Mouse (Mus musculus) lung, postnatal 0 days (tissue): Measurements from ENCODE around the gene Gpx7. TPM values are rescaled to one million over a fixed set of nuclear protein-coding genes. Genes with fewer than 3 reads are reported as not detected.

Experiments used
- ATAC-seq: fragments of 200-750 bp; cut with Nextera tagmentation; 2 replicates; pipeline ENCODE4 v1.8.0; 2017; ENCODE audit warnings: moderate library complexity
- DNase-seq: peaks from one replicate; pipeline ENCODE4 v3.0.0-alpha.2; 2016; ENCODE audit warnings: low spot score
- H3K27ac ChIP-seq: fragments of 300-500 bp; sonication (generic); 2 replicates; pipeline ENCODE4 v1.5.1; 2014; ENCODE audit warnings: antibody characterized with exemption, mild to moderate bottlenecking, low read length, mixed read lengths
- H3K27me3 ChIP-seq: fragments of 300-500 bp; sonication (generic); replicated peaks from 2 replicates; pipeline ENCODE4 v1.6.1; 2014; ENCODE audit warnings: low read length, mixed read lengths; ENCODE audit not compliant: insufficient read depth
- H3K36me3 ChIP-seq: fragments of 300-500 bp; sonication (generic); 2 replicates; pipeline ENCODE4 v1.6.1; 2014; ENCODE audit warnings: low read length, mixed read lengths; ENCODE audit not compliant: insufficient read depth
- H3K4me1 ChIP-seq: fragments of 300-500 bp; sonication (generic); 2 replicates; pipeline ENCODE4 v1.6.1; 2014; ENCODE audit warnings: antibody characterized with exemption, low read depth, low read length, mixed read lengths; ENCODE audit not compliant: insufficient read depth
- H3K4me2 ChIP-seq: fragments of 300-500 bp; sonication (generic); replicated peaks from 2 replicates; pipeline ENCODE4 v1.6.1; 2014; ENCODE audit warnings: low read depth, mild to moderate bottlenecking, low read length, moderate library complexity, mixed read lengths
- H3K4me3 ChIP-seq: fragments of 300-500 bp; sonication (generic); 2 replicates; pipeline ENCODE4 v1.5.1; 2014; ENCODE audit warnings: low read depth, low read length
- H3K9ac ChIP-seq: fragments of 300-500 bp; sonication (generic); replicated peaks from 2 replicates; pipeline ENCODE4 v1.6.1; 2014; ENCODE audit warnings: low read depth, mild to moderate bottlenecking
- H3K9me3 ChIP-seq: fragments of 300-500 bp; sonication (generic); 2 replicates; pipeline ENCODE4 v1.6.1; 2016; ENCODE audit warnings: low read length, mixed read lengths
- CTCF ChIP-seq: IDR thresholded peaks from 2 replicates; pipeline ENCODE4 v1.5.1; 2016; ENCODE audit warnings: antibody characterized with exemption, mild to moderate bottlenecking
- EP300 ChIP-seq: IDR thresholded peaks from 2 replicates; pipeline ENCODE4 v1.6.1; 2016; ENCODE audit warnings: antibody characterized with exemption, mild to moderate bottlenecking, control low read depth
- WGBS: fragments of 180-500 bp; shearing (Covaris S2); extraction: QIAGEN DNeasy Blood & Tissue Kit; methylation state at CpG from one replicate; pipeline ENCODE4 v1.1.7; 2014; 5-methylcytosine and 5-hydroxymethylcytosine counted together
- polyA plus RNA-seq: library from polyadenylated mRNA; unstranded; fragments of >200 nt; fragmentation: Nextera tagmentation; extraction: Ambion mirVana; gene quantifications from 2 replicates; pipeline ENCODE4 v1.2.1, GENCODE M21; 2015

Gene Gpx7
- polyA plus RNA-seq, 1 experiment from 2014 or later: 68.5 TPM

DNA sequence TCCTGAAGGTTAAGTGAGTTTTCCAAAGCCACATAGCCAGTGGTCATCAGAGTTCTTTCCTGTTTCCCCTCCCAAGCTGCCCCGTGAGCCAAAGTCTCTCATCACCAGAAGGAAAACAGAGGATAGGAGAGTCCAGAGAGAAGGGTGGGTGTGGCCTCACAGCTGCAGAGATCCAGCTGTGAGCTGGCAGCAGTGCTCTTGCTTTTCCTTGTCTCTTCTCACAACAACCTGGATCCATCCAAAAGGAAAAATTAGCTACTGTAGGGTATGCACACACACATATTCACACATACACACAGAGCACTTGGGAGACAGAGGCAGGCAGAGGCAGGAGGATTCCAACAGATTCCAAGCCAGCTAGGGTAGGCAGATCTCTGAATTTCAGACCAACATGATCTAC lies 20.7 kb downstream of the Gpx7 start:
- no peak overlapping the region for H3K27ac ChIP-seq
- H3K9ac ChIP-seq: no peak overlapping the region
- no peak for TF ChIP-seq EP300
- no peak for TF ChIP-seq CTCF
- WGBS: 16% methylated on average over 1 of the region's 1 CpGs
- no peak overlapping the region for H3K4me3 ChIP-seq
- DNase-seq: no peak
- no peaks in the 10 kb centered on the region for H3K36me3 ChIP-seq
- ATAC-seq: no peak
- H3K4me2 ChIP-seq: no peak overlapping the region
- no peaks in the 10 kb centered on the region for H3K9me3 ChIP-seq
- H3K27me3 ChIP-seq: 0 out of 2 replicates have a peak, but pooled peaks cover 8% of the 10 kb centered on the region
- H3K4me1 ChIP-seq: no peaks in the 10 kb centered on the region

DNA sequence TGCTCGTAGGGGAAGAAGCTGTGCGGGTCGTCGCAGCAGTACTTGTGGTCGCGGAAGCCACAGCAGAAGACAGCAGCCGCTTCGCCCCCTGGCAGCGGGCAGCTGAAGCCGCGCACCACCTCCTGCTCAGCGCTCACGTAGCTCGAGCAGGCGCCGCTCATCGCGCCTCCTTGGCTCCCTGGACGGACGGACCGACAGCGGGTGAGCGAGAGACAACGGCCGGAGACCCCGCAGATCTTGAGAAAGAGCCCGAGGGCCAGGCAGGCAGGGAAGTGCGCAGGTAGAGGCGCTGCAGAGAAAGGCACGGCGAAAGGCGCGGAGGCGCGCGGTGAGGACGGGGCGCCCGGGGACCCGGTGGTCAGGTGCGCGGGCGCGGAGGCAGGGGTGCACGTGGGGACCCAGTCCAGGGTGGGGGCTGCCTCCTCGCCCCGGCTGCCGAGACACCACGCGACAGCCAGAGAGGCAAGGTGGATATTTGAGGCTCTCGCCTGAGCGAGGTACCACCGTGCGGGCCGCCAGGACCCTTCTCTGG lies 23.5 kb downstream of the Gpx7 start, which contains the start of gene Shisal2a:
TSS of gene Shisal2a (minus strand) at position 167 of the 532 bp plus-strand sequence.
- H3K4me3 ChIP-seq: peak within 1 kb of the TSS; percentile 40
- H3K27ac ChIP-seq: no peak within 1 kb of the TSS
- peak; percentile 38 for TF ChIP-seq CTCF
- no peak for TF ChIP-seq EP300
- H3K9ac ChIP-seq: no peak within 1 kb of the TSS
- no peak for DNase-seq
- 3% methylated on average over 52 of the region's 55 CpGs for WGBS
- no peaks in the 10 kb centered on the region for H3K36me3 ChIP-seq
- 0 out of 2 replicates have a peak, but pooled peaks cover 8% of the 10 kb centered on the region for H3K27me3 ChIP-seq
- H3K4me2 ChIP-seq: peak within 1 kb of the TSS; percentile 68
- H3K4me1 ChIP-seq: no peaks in the 10 kb centered on the region
- H3K9me3 ChIP-seq: no peaks in the 10 kb centered on the region
- no peak for ATAC-seq

DNA sequence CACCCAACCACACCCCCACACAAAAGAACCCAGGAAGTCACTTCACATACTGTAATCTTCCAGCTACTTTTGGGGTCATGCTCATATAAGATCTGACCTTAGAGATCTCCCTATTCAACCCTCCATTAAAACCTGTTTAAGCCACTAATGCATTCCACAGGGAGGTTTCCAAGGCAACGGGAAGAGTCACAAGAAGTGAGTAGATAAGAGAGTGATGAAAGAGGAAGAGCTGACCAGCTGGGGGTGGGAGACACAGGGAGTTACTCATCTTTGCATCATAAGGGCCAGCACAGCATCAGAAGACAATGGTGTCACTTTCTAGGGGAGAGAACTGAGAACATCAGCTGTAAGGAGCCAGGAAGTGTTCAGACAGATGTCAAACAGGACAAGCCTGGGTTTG lies 26.6 kb downstream of the Gpx7 start:
- no peak for ATAC-seq
- Histone ChIP-seq H3K36me3 (no peaks in the 10 kb centered on the region), H3K4me3 (no peak overlapping the region), H3K4me2 (no peak overlapping the region), H3K4me1 (no peaks in the 10 kb centered on the region), H3K27me3 (0 out of 2 replicates have a peak, but pooled peaks cover 8% of the 10 kb centered on the region), H3K27ac (no peak overlapping the region), H3K9me3 (no peaks in the 10 kb centered on the region), H3K9ac (no peak overlapping the region)
- TF ChIP-seq CTCF: no peak
- no peak for TF ChIP-seq EP300
- no peak for DNase-seq
- 6% methylated on average over 1 of the region's 1 CpGs for WGBS

DNA sequence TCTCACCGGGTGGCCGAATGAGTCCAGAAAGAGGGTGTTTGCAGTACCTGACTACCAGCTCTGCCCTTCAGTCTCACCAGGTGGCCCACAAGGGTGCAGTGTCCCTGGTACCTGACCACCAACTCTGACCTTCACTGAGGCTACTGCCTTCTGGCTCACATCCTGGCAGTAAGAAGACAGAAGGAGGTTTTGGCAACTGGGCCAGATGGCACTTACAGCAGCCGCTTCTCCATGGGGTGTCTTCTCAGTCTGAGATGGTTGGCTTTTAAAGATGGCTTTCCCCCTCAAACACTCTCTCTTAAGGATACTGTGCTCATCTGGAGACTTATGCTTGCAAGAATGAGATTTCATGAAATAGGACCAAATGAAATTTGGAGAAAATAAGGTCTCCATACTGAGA lies 27.3 kb downstream of the Gpx7 start:
- 79% methylated on average over 3 of the region's 3 CpGs for WGBS
- Histone ChIP-seq H3K9ac (no peak overlapping the region), H3K4me2 (no peak overlapping the region), H3K4me1 (no peaks in the 10 kb centered on the region), H3K36me3 (no peaks in the 10 kb centered on the region), H3K9me3 (no peaks in the 10 kb centered on the region), H3K27me3 (0 out of 2 replicates have a peak, but pooled peaks cover 8% of the 10 kb centered on the region), H3K4me3 (no peak overlapping the region), H3K27ac (no peak overlapping the region)
- no peak for ATAC-seq
- DNase-seq: no peak
- no peak for TF ChIP-seq EP300
- TF ChIP-seq CTCF: no peak

DNA sequence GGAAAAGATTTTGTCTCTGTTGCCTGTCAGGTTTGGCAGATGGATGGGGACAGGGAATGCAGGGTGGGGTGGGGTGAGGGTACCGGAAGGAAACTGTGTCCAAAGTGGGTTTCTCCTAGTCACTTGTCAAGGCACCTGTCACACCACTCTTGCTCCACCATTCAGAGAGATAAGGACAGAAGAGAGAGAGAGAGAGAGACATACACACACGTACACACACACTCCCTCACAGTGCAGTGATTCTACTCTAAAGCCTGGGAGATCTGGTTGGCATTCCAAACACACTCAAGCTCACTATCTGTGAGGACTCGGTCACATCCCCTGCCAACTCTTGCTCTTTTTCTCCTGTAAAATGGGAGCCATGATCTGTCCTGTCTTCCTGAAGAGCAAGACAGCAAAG lies 34.6 kb downstream of the Gpx7 start:
- no peak for ATAC-seq
- H3K4me2 ChIP-seq: no peak overlapping the region
- no peak overlapping the region for H3K4me3 ChIP-seq
- TF ChIP-seq CTCF (no peak), EP300 (no peak)
- whole genome bisulfite sequencing: 33% methylated on average over 3 of the region's 3 CpGs
- H3K4me1 ChIP-seq: no peaks in the 10 kb centered on the region
- no peaks in the 10 kb centered on the region for H3K36me3 ChIP-seq
- no peak overlapping the region for H3K9ac ChIP-seq
- H3K27ac ChIP-seq: no peak overlapping the region
- no peaks in the 10 kb centered on the region for H3K9me3 ChIP-seq
- no peak for DNase-seq
- H3K27me3 ChIP-seq: no peaks in the 10 kb centered on the region

DNA sequence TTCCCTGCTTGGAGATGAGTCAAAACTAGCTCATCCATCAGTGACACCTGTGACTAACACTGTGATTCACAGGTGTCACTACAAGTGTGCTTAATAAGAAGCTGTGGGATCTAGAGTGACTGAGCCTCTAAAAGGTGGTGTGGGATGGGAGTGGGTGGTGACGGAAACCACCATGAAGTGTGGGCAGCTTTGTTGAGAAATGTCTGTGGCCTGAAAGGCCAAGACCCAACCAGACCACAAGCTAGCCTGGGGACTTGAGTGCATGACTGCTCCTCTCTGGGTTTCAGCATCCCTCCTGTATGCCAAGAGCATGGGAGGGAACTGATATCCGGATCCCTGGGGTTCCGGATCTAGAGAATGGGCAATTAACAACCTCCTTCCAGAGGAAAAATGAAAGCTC lies 35.3 kb downstream of the Gpx7 start:
- H3K4me2 ChIP-seq: no peak overlapping the region
- WGBS: 86% methylated on average over 3 of the region's 3 CpGs
- H3K27me3 ChIP-seq: no peaks in the 10 kb centered on the region
- H3K9me3 ChIP-seq: no peaks in the 10 kb centered on the region
- no peak for TF ChIP-seq CTCF
- TF ChIP-seq EP300: no peak
- no peak overlapping the region for H3K27ac ChIP-seq
- H3K9ac ChIP-seq: no peak overlapping the region
- no peaks in the 10 kb centered on the region for H3K36me3 ChIP-seq
- H3K4me1 ChIP-seq: no peaks in the 10 kb centered on the region
- H3K4me3 ChIP-seq: no peak overlapping the region
- DNase-seq (no peak), ATAC-seq (no peak)

DNA sequence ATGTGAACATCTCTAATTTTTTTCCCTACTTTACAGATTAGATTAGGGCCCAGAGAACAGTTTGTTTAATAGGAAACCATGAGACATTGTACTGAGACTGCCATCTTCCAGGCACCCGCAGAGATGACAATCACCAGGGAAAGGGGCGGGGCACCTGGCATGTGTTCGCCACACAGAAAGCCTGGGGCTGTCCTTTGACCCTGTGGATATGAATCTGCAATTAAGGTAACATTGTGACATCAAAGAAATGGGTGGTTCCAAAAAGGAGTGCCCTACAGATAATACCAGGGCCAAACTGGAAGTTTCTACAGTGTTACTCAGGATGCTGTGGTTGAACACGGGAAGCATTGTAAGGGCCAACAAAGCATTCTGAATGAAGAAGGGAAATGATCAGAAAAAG lies 36.4 kb downstream of the Gpx7 start:
- H3K9me3 ChIP-seq: no peaks in the 10 kb centered on the region
- no peaks in the 10 kb centered on the region for H3K27me3 ChIP-seq
- no peak overlapping the region for H3K9ac ChIP-seq
- H3K27ac ChIP-seq: no peak overlapping the region
- ATAC-seq (no peak), DNase-seq (no peak)
- H3K4me2 ChIP-seq: no peak overlapping the region
- no peaks in the 10 kb centered on the region for H3K36me3 ChIP-seq
- H3K4me1 ChIP-seq: no peaks in the 10 kb centered on the region
- no peak for TF ChIP-seq CTCF
- no peak for TF ChIP-seq EP300
- H3K4me3 ChIP-seq: no peak overlapping the region
- WGBS: 57% methylated on average over 4 of the region's 4 CpGs
